Mouse (Mus musculus): ENCODE results near the gene Coro1b.

Gene Coro1b

GRCm38 (mm10) chr19:4189051-4189620 lies 40.7 kb downstream of the Coro1b start:
- DNase-seq (ENCODE audit: low spot score in 2 of 2) = no peak

GRCm38 (mm10) chr19:4190831-4191334 lies 42.5 kb downstream of the Coro1b start, which contains the start of gene Tbc1d10c:
Gene Tbc1d10c, minus strand, starts transcription at chr19:4191284.
- no peak for DNase-seq (ENCODE audit: low spot score in 2 of 2)

GRCm38 (mm10) chr19:4191528-4192250 lies 43.3 kb downstream of the Coro1b start, which contains the start of gene Ppp1ca:
Gene Ppp1ca, plus strand, starts transcription at chr19:4192065.
- peak; percentile 94 to 97 for DNase-seq (ENCODE audit: low spot score in 2 of 2)

- no peak for DNase-seq (ENCODE audit: low spot score in 2 of 2)
Measured at GRCm38 (mm10) chr19:4192251-4192985, 44.0 kb downstream of the Coro1b start.

- no peak for DNase-seq (ENCODE audit: low spot score in 2 of 2)
Measured at GRCm38 (mm10) chr19:4193129-4193528, 44.7 kb downstream of the Coro1b start.

GRCm38 (mm10) chr19:4194021-4194724 lies 45.8 kb downstream of the Coro1b start:
- DNase-seq (ENCODE audit: low spot score in 2 of 2) = no peak

- peak in 1 of 2 experiments; percentile 89 for DNase-seq (ENCODE audit: low spot score in 2 of 2)
Measured at GRCm38 (mm10) chr19:4194776-4195650, 46.6 kb downstream of the Coro1b start.

- DNase-seq (ENCODE audit: low spot score in 2 of 2) = no peak
Measured at GRCm38 (mm10) chr19:4196048-4196447, 47.6 kb downstream of the Coro1b start.

GRCm38 (mm10) chr19:4196548-4196947 lies 48.1 kb downstream of the Coro1b start:
- no peak for DNase-seq (ENCODE audit: low spot score in 2 of 2)

- no peak for DNase-seq (ENCODE audit: low spot score in 2 of 2)
Measured at GRCm38 (mm10) chr19:4197180-4197579, 48.8 kb downstream of the Coro1b start.

- peak; percentile 79 to 93 for DNase-seq (ENCODE audit: low spot score in 2 of 2)
Measured at GRCm38 (mm10) chr19:4201291-4201909, 53.0 kb downstream of the Coro1b start, which contains the start of gene Rad9a. Gene Rad9a, minus strand, starts transcription at chr19:4201662.

- DNase-seq (ENCODE audit: low spot score in 2 of 2) = no peak
Measured at GRCm38 (mm10) chr19:4202149-4202548, 53.7 kb downstream of the Coro1b start.

GRCm38 (mm10) chr19:4203148-4203547 lies 54.7 kb downstream of the Coro1b start:
- DNase-seq (ENCODE audit: low spot score in 2 of 2) = no peak

Data from cerebellum, postnatal 4 days (tissue).